Mouse (Mus musculus) cerebellum, postnatal 14 days (tissue): ENCODE measurements at regions not wholly inside any gene's neighbourhood (a gene's known extent, or its start where the extent isn't known, plus 50 kb on each side); places are given as distances from the start of the nearest gene placed in this dataset.

Source experiments
- DNase-seq, 2 experiments: peaks; one replicate each; pipeline ENCODE4 v3.0.0; 2021; ENCODE audit warnings: mixed read lengths in 2 of 2

DNA sequence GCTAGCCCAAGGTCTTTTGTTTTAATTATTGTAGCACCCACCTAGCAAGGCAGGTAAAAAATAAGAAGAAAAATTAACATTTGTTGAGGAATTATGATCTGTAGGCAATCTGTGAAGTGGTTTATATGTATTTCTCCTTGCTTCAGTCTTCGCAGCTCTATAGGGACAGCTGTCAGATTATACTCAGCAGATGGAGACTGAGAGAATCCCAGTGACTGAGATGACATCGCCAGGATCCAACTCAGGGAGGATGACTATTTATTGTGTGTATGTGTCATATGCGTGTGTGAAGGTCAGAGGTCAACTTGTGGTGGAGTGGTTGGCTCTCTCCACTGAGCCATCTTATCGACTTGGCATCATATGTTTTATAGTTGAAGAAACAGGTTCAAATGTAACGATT is 362.0 kb upstream of the Chd6 start:
- peak in 1 of 2 experiments; percentile 17 for DNase-seq

DNA sequence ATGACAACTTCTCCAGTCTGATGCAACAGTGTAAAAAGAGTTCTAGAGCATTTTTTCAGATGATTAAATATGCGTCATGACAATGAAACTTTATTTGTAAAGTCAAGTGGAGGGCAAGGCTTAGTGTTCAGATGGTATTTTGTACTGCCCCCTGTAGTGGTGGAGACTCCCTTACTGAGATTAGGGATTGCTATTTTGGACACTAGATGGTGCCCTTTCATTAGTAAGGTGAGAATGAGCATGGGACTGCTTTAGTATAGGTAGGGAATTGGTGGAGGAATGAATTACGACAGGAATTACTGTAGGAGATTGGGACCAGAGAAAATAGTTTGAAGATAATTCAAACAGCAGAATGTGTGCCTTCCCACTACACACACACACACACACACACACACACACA is 361.1 kb upstream of the Chd6 start:
- peak; percentile 40 to 78 for DNase-seq

DNA sequence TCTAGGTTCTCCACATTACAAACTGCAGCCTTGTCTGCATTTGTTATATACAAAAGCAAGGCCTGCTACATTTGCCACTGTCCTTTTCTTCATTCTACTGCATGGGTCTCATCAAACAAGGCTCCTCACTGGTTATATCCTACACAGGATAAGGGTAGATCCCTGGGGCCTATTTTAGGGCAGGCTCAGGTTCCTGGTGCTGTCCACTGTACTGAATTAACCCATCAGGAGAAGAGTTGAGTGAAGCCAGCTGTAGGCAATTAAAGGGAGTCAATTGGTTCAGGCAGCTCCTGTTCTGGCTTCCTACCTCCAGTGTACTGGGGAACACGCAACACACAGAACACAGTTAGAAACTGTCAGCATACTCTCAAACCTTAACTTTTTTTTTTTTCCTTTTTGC is 358.2 kb upstream of the Chd6 start:
- DNase-seq: no peak

DNA sequence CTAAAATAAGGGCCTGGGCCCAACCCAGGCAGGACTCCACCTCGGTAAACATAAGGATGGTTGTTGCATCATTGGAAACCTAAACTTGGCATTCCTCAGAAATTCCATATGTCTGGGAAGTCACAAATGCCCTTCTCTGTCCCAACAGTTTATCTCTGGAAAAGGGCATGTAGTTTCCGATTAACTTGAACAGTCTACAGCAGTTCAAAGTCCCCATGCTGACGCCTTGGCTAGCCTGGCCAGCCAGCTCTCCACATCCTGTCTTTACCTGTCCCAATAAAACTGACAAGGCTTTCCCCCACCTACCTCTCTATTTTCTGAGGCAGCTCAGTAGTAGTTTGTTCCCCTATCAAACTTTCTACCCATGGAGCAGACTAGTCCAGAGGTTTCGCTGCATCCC is 351.7 kb upstream of the Chd6 start:
- no peak for DNase-seq

DNA sequence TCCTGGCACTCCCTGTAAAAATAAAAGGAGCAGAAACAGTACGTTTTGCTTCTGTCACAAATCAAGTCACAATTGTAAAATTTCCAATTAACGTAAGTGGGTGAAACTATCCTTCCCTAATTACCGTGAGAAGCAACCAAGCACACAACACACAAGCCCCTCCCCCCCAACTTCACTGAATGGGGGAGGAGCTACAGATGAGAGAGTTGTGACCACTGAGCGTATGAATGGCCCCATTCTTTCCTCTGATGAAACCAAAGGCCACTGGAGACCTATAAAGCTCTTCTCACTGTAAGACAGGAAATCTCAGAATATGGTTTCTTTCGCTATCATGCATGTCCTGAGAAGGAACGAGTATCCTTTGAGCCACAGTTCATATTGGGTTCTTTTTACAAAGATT is 345.6 kb upstream of the Chd6 start:
- no peak for DNase-seq

DNA sequence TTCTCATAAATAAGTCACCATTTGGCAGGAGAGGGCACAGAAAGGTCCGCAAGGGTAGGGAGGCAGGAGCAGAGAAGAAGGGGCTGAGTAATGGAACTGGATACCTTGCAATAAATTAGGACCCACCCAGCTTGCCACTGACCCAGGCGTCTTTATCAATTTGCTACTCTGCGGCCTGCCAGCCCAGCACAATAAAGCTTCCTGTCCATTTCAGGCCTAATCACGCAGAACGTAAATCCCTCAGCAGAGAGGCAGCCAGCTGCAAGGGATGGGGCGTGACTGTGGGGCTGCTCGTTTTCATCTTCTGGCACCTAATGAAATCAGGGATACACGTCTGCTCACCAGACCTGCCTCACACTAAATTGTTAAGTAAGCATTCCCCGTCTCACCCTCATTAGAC is 324.9 kb upstream of the Chd6 start:
- no peak for DNase-seq

DNA sequence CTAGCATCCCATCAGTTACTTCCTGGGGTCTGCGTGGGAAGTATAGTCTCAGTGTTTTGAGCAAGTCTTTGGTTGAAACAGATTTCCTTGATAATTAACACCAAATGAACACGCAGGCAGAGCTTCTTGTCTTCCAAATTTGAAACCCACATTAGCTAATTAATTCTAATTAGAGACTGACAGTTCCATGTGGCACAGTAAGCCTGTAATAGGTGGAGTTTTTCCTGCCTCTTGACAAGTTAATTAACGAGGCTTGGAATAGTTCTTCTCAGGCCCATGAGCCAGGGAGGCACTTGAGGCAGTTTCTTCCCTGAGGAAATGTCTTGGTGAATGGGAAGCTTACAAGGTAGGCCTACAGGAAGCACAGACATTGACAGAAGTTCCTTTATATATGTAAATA is 320.4 kb upstream of the Chd6 start:
- DNase-seq: no peak

DNA sequence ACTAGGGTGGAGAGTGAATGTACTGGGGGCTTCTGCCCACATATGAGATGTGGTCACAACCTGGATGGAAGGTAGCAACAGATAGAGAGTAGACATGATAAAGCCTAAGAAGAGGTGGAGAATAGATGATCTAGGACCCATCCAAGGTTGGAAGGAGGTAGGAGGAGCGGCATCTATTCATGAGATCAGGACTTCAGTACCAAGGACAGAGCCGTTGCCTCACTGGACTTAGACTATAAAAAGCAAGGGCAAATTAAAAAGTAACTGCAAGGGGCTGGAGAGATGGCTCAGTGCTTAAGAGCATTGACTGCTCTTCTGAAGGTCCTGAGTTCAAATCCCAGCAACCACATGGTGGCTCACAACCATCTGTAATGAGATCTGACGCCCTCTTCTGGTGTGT is 316.7 kb upstream of the Chd6 start:
- no peak for DNase-seq

DNA sequence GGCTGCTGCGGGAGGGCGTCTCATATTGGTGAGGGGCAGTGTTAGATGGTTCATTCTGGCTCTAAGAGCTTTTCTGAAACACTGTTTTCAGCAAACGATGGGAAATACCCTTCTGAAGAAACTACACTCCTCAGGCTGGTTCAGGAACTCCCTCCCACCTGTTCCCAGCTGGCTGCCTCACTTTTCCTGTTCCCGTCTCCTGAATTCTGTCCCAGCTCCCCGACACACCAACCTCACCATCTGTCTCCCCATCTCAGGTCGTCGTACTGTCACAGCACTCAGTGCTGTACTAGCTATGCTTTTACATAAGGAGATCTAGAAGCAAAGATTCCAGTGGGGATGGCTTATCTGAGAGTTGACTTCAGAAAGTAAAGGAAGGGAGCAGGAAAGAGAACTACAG is 309.2 kb upstream of the Chd6 start:
- DNase-seq: no peak

DNA sequence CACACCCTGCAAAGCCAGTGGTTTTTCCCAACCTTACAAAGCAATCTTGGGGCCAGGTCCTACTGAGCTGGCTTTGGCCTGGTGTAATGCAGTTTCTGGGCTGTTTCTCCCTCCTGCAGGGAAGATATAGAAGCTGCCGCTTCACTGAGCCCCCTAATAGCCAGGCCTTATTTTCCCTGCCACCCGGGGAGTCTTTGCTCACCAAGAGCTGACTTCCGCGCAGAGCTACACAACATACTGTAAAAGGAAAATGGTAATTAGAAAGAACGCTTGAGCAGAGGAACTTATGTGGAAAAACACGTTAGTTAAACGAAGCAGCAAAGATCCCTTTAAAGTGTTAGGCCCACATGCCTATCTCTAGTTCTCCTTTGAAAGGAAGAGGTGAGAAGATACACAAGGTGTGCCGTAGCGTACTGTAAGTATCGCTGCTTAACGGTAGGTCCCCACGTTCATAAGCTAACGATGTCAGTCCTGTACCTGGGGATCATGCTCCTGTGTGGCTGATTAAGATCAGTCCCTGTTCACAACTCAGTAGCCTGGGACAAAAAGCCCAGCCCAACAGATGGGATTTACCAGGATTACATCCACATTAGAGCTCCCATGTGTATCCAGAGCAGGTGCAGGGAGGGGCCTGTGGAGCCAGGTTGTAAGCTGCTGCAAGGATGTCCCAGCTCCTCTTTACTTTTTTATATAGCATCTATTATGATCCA is 307.5 kb upstream of the Chd6 start:
- no peak for DNase-seq

DNA sequence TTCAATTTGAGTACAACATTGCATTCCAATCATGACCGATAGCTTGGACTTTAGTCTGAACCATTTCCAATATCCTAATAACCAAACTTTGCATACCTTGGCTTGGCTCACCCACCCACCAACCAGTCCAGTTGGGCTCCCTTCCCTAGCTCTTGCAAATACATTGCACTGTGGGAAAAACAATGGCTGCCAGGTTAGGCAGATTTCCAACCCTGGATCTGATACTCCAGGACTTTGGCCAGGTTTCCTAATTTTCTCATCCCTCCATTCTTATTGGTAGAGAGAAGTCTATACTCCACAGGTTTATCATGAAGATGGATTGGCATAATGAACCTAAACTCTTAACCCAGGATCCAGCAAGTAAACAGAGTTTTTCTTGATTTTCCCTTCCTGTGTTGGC is 299.4 kb upstream of the Chd6 start:
- DNase-seq: peak; percentile 55 to 63

DNA sequence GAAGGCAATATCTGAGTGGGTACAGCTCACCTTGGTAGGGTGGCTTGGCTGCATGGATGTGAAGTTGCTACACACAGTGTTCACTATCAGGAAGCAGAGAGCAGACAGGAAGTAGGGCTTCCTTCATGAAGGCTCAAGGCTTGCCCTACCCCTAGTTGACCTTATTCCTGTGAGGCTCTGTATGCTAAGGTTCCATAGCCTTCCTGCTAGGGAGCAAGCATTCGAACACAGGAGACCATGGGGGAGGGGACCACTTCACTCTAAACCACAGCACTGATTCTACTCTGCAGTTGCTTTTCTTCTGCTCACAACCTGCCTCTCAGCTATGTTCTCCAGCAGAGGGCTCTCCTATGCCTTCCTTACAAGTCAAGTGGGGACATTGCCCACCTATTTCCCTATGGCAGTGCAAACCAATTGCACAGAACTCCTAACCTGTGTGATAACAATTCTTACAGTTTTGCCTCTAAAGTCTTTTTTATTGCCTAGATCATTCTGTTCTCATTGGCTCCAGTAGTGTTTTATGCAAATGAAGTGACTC is 297.0 kb upstream of the Chd6 start:
- no peak for DNase-seq

DNA sequence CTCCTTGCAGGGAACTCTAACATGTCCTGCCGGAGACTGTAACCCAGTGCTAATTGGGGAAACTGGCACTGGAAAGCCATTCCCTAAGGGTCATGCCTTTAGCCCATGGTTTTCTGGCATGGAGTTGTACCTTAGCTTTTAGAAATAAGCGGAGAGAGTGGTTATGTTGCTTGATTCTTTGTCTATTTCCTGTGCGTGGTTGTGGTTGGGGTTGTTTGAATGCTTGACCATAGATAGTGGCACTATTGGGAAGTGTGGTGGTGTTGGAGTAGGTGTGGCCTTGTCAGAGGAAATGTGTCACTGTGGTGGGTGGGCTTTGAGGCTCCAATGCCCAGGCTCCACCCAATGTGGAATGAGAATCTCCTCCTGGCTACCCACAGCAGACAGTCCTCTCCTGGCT is 289.2 kb upstream of the Chd6 start:
- DNase-seq: no peak

DNA sequence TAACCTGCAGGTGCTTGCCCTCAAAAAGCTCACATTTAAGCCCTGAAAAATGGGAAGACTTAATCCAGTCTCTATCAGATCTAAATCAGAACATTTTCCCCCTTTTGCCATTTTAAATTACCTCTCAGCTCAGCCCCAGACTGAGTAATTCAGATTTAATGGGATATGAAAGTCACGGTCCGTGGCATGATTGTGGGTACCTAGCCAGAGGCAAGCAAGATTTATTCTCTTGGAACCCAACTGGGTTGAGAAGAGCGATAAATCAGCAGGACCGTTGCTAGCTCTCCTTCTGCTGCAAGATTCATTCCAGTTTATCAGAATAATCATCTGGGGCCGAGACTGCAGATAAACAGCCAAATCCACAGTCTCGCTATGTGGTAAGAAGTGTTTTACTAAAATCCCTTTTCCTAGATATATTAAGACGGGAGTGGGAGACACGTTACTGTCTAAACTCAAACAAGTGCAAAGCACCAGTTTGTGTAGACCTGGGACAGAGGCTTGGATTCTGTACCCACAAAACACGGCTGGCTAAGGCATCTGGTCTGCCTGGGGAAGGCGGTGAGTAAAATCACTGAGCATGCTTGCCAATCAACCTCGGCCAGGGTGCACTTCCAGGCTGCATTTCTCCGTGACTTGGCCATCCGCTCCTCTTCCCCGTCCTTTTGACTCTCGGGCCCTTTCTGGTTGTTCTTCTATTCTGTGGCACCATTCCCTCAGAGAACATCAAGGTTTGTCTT is 282.2 kb upstream of the Chd6 start:
- peak; percentile 30 to 39 for DNase-seq

DNA sequence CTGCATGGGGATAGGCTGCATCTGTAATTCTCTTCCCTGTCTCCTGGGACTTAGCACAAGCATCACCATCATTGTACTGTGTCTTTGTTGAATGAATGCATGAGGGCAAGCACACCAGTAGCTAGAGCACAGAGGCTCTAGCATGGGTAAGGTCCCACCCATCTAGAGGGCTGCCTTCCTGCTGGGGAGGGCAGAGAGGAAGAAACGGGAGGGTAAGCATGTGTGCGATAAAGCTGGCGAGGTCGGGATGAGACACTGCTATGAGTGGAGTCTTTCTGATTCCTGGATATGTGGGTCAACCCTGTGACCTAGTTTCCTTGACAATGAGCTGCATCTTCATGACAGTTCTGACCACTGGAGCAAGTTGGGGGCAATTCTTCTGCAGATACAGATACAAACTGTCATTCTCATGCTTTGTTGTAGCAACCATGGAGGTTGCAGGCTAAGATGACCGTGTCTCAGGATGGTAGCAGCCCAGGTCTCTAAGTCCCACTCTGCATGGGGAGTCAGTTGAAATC is 280.5 kb upstream of the Chd6 start:
- no peak for DNase-seq

DNA sequence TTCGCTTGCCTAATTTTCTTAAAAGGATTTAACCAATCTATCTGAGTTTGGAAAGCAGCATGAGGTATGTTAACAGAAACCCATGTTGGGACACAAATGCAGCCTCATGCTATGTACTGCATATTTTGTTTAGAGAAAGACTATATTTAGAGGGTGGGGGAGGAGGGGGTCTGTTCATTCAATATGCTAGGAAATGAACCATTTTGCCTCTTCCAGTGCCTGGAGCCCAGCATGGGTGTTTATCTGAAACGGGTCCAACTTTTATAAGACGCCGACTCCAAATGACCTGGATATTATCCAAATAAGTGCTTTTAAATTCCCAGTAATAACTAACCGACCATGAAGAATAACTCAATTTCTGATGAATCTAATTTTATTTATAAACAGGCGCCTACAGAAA is 278.2 kb upstream of the Chd6 start:
- no peak for DNase-seq

DNA sequence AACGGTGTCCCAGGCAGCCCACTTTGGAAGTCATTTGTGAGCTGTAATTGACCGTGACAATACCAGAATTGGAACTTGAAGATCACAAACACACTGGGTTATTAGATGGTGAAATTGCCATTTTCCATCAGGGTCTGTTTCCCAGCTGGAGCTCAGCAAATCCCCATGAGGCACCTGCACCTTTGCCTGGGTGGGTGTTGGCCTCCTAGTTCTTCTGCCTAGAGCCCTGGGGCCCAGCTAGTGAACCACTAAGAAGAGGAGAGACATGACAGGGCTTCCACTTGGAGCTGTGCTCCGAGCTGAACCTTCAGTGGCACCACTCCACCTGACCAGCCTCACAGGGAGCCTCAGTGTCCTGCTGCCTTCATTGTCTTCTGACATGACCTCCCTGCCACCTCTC is 273.5 kb upstream of the Chd6 start:
- DNase-seq: no peak

DNA sequence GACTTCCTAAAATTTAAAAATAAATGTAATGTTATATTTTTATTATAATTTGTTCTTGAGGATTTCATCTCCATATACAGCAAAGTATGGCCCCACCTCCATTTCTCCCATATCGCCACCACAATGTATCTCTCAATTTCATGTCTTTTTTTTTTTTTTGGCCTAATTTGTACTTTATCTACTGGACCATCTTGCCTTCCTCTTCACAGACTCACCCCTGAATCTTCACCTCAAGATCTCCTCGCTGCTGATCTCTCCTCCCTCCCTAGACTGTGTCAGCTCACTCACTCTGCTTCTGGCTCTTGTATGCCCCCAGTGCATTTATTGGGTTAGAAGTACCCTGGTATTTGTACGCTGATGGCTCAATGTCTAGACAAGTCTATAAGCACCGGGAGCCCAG is 269.4 kb upstream of the Chd6 start:
- no peak for DNase-seq

DNA sequence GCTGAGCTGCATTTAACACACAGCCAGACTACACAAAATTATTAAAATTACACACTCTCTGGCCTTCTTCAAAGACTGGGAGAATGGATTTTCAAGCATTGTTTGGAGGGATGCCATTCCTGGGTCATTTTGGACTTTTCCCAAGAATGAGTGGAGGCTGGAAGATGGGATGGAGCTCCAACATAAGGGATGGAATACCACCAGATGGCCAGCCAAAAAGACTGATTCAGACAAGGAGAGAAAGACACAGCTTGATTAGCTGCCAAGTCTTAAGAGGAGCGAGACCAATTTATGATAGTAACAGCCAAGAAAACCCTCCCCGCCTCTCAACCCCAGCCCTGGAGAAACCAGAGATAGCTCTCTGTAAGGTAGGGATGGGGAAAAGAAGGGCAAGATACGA is 253.4 kb upstream of the Chd6 start:
- DNase-seq: peak; percentile 74 to 78

DNA sequence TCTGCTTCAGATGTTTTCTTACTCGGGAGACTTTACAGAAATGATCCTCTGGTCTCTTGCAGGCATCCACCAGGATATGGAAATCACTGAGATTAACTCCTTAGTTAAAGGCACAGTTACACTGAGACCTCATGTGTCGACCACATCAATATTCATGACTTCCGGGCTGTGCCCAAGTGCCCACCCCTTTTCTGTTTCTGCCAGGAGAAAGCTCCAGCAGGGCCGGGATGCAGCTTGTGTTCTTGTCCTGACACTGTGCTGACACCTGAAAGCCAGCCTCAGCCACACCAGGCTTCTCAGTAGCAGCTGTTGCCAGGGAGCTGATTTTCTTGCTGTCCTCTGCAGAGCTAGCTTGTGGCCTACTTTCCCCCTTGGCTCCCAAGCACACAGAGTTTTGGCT is 240.2 kb upstream of the Chd6 start:
- peak in 1 of 2 experiments; percentile 20 for DNase-seq

DNA sequence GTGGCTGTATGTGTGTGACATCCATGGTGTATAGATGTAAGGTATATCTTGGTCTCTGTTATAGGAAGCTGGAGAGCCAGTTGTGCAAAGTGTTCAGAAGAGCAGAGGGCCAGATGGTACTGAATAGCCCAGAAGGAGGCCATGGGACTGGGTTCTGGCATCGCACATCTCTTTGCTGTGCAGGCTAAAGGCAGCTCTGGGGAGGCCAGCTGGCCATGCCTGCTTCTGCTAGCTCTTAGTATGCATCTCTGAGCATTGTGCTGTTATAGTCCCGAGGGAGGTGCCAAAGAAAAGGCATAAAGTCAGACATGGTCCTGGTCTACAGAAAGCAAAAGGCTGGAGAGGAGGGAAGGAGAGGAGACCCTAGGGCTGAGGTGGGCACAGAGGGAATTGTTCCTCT is 235.1 kb upstream of the Chd6 start:
- DNase-seq: peak in 1 of 2 experiments; percentile 20

DNA sequence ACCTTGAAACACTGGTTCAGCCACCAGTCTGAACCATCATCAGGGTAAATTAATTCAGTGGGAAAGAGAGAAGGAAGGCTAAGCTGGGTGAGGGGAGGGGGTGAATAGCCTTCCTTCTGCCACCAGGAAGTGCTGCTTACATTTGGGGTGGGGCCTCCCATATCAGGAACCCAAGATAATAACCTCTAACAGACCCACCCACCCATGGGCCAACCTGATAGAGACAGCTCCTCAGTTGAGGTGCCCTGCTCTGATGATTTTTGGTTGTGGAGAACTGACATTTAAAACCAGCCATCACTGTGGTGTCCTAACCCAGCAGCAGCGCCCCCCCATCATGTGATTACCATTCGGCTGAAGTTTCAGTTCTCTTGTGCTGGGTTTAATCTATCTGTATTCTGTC is 233.8 kb upstream of the Chd6 start:
- DNase-seq: no peak

DNA sequence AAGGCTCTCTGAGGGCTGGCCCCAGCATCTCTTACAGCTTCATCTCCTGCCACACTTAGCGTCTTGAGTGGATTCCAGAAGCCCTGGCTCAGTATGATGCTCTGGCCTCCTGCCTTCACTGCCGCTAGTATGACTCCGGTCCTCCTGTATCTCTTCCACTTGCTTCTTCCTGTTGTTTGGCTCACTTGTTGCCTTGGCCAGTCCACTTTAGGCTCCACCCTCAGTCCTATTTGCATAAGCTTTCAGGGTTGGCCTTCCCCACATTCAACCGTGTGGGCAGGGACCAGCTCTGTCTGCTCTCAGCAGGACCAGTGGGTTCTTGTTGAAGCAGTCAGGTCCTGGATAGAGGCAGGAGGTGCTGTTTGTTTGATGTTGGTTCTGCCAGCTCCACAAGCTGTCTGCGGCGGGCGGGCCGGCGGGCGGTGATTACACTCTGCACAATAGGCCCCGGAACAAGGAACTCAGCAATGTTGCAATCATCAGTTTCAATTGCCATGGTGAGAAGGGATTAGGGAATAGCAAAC is 232.6 kb upstream of the Chd6 start:
- DNase-seq: peak; percentile 48 to 50

DNA sequence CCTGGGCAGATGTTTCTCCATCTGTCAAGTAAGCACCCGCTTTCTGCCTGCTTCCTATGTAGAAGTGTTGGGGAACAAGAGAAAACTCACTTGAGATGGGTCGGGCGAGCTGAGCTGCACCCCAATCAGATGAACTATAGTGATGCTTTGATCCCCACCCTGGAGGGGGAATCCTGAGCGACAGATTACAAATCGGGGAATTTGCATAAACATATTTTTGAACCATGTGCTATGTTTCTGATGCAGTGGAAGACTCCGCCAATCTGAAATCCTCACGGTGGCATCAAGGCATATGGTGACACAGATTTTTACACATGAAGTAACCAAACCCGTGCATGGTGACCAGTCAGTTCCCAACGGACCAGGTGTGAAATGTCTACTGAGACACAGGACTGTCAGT is 231.4 kb upstream of the Chd6 start:
- no peak for DNase-seq
